Mouse (Mus musculus): Measurements from ENCODE around the gene Cux1. TPM values are rescaled to one million over a fixed set of nuclear protein-coding genes. Genes with fewer than 3 reads are reported as not detected.

Gene Cux1
- polyA plus RNA-seq, 1 experiment: 46.6 TPM

GRCm38 (mm10) chr5:136517510-136517909 is 49.8 kb downstream of the Cux1 start:
- Histone ChIP-seq H3K4me1 (ENCODE audit: control insufficient read depth, insufficient read depth, low read length) (peaks cover 6% of the 10 kb centered on the region), H3K4me3 (replicated peaks; ENCODE audit: extremely low read depth, low read depth, low read length) (no peak overlapping the region)
- no peak for DNase-seq
- 70% methylated on average over 2 of the region's 2 CpGs for WGBS
- TF ChIP-seq CTCF (IDR thresholded peaks at IDR 0.05; ENCODE audit: insufficient read depth, low read length) (no peak), POLR2A (IDR thresholded peaks at IDR 0.05; ENCODE audit: borderline replicate concordance, extremely low read depth, low read depth, low read length) (no peak)

GRCm38 (mm10) chr5:136516593-136516992 is 50.7 kb downstream of the Cux1 start:
- no peak for DNase-seq
- Histone ChIP-seq H3K4me1 (ENCODE audit: control insufficient read depth, insufficient read depth, low read length) (peaks cover 6% of the 10 kb centered on the region; the same call in 1 of the 2 replicates), H3K4me3 (replicated peaks; ENCODE audit: extremely low read depth, low read depth, low read length) (no peak overlapping the region)
- no peak for TF ChIP-seq CTCF (IDR thresholded peaks at IDR 0.05; ENCODE audit: insufficient read depth, low read length)
- TF ChIP-seq POLR2A (IDR thresholded peaks at IDR 0.05; ENCODE audit: borderline replicate concordance, extremely low read depth, low read depth, low read length): no peak
- WGBS: 82% methylated on average over 3 of the region's 3 CpGs

GRCm38 (mm10) chr5:136514049-136514677 is 53.1 kb downstream of the Cux1 start:
- H3K4me3 ChIP-seq (replicated peaks; ENCODE audit: extremely low read depth, low read depth, low read length): no peak overlapping the region
- 31% methylated on average over 6 of the region's 6 CpGs for WGBS
- DNase-seq: no peak
- no peak for TF ChIP-seq POLR2A (IDR thresholded peaks at IDR 0.05; ENCODE audit: borderline replicate concordance, extremely low read depth, low read depth, low read length)
- TF ChIP-seq CTCF (IDR thresholded peaks at IDR 0.05; ENCODE audit: insufficient read depth, low read length): no peak
- H3K4me1 ChIP-seq (ENCODE audit: control insufficient read depth, insufficient read depth, low read length): peaks cover 8% of the 10 kb centered on the region

DNA sequence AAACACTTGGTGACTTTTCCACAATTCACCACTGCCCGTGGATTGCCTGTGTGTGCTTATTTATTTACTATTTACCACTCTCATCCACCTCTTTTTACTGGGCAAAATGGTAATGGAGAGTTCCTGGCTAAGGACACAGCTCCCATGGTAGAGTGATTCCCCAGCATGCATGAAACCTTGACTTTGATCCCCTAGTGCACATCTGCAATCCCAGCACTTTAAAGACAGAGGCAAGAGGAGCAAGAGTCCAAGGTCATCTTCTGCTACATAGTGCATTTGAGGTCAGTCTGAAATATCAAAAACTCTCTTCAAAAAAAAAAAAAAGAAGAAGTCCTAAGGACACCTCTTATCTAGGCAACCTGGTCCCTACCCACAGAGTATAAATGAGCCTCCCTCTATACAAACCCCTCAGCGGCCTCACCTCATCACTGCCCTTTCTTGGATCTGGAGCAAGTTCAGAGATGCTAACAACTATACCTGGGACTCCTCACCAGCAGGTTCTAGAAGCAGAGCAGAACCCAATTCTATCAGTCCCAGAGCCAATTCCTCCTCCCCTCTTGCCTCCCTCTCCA is 55.1 kb downstream of the Cux1 start:
- no peak for DNase-seq
- peaks cover 5% of the 10 kb centered on the region for H3K4me1 ChIP-seq (ENCODE audit: control insufficient read depth, insufficient read depth, low read length)
- 76% methylated on average over 2 of the region's 2 CpGs for WGBS

GRCm38 (mm10) chr5:136511378-136511777 is 55.9 kb downstream of the Cux1 start:
- WGBS: 12% methylated on average over 7 of the region's 7 CpGs
- no peak overlapping the region for H3K4me3 ChIP-seq (replicated peaks; ENCODE audit: extremely low read depth, low read depth, low read length)
- DNase-seq: no peak
- peaks cover 5% of the 10 kb centered on the region for H3K4me1 ChIP-seq (ENCODE audit: control insufficient read depth, insufficient read depth, low read length)
- TF ChIP-seq POLR2A (IDR thresholded peaks at IDR 0.05; ENCODE audit: borderline replicate concordance, extremely low read depth, low read depth, low read length) (no peak), CTCF (IDR thresholded peaks at IDR 0.05; ENCODE audit: insufficient read depth, low read length) (no peak)

More for the DNA sequence above, 55.1 kb downstream of the Cux1 start:
- no peak overlapping the region for H3K4me3 ChIP-seq (replicated peaks; ENCODE audit: extremely low read depth, low read depth, low read length)
- TF ChIP-seq CTCF (IDR thresholded peaks at IDR 0.05; ENCODE audit: insufficient read depth, low read length): no peak
- TF ChIP-seq POLR2A (IDR thresholded peaks at IDR 0.05; ENCODE audit: borderline replicate concordance, extremely low read depth, low read depth, low read length): no peak

DNA sequence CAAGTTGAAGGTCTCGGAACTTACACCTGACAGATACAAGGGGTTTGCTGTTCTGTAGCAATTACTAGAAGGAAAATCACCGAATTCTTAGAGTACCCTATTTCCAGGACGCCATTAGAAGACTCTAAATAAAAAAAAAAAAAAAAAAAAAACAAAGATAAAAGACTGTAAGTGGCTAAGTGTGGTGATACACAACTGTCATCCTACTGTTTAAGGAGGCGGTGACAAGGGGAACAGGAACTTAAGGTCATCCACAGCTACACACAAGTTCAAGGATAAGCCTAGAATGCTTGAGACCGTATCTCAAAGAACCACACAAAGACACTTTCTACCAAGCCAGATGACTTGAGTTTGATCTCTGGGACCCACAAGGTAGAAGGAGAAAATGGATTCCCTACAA is 56.7 kb downstream of the Cux1 start:
- WGBS: 88% methylated on average over 5 of the region's 5 CpGs
- Histone ChIP-seq H3K4me3 (replicated peaks; ENCODE audit: extremely low read depth, low read depth, low read length) (no peak overlapping the region), H3K4me1 (ENCODE audit: control insufficient read depth, insufficient read depth, low read length) (peaks cover 5% of the 10 kb centered on the region)
- no peak for DNase-seq
- no peak for TF ChIP-seq POLR2A (IDR thresholded peaks at IDR 0.05; ENCODE audit: borderline replicate concordance, extremely low read depth, low read depth, low read length)
- TF ChIP-seq CTCF (IDR thresholded peaks at IDR 0.05; ENCODE audit: insufficient read depth, low read length): no peak

- 77% methylated on average over 4 of the region's 4 CpGs for WGBS
- H3K4me1 ChIP-seq (ENCODE audit: control insufficient read depth, insufficient read depth, low read length): peaks cover 10% of the 10 kb centered on the region
- TF ChIP-seq CTCF (IDR thresholded peaks at IDR 0.05; ENCODE audit: insufficient read depth, low read length): no peak
These were observed 59.7 kb downstream of the Cux1 start for GRCm38 (mm10) chr5:136507629-136508028.

GRCm38 (mm10) chr5:136506262-136506661 is 61.0 kb downstream of the Cux1 start:
- DNase-seq: no peak
- no peak overlapping the region for H3K4me3 ChIP-seq (replicated peaks; ENCODE audit: extremely low read depth, low read depth, low read length)
- TF ChIP-seq CTCF (IDR thresholded peaks at IDR 0.05; ENCODE audit: insufficient read depth, low read length): no peak
- TF ChIP-seq POLR2A (IDR thresholded peaks at IDR 0.05; ENCODE audit: borderline replicate concordance, extremely low read depth, low read depth, low read length): no peak
- peaks cover 16% of the 10 kb centered on the region for H3K4me1 ChIP-seq (ENCODE audit: control insufficient read depth, insufficient read depth, low read length)
- WGBS: 65% methylated on average over 1 of the region's 1 CpGs

More at GRCm38 (mm10) chr5:136507629-136508028, 59.7 kb downstream of the Cux1 start:
- DNase-seq: no peak
- no peak overlapping the region for H3K4me3 ChIP-seq (replicated peaks; ENCODE audit: extremely low read depth, low read depth, low read length)

- WGBS: 47% methylated on average over 5 of the region's 5 CpGs
- TF ChIP-seq CTCF (IDR thresholded peaks at IDR 0.05; ENCODE audit: insufficient read depth, low read length) (no peak), POLR2A (IDR thresholded peaks at IDR 0.05; ENCODE audit: borderline replicate concordance, extremely low read depth, low read depth, low read length) (no peak)
- peaks cover 23% of the 10 kb centered on the region for H3K4me1 ChIP-seq (ENCODE audit: control insufficient read depth, insufficient read depth, low read length)
- no peak for DNase-seq
- no peak overlapping the region for H3K4me3 ChIP-seq (replicated peaks; ENCODE audit: extremely low read depth, low read depth, low read length)
These were observed 64.7 kb downstream of the Cux1 start for GRCm38 (mm10) chr5:136502491-136503086.
